Mouse (Mus musculus) limb, embryonic 13.5 days (tissue): ENCODE measurements around the gene Psmc1. TPM values are rescaled to one million over a fixed set of nuclear protein-coding genes. Genes with fewer than 3 reads are reported as not detected.

Experiments used
- ATAC-seq: fragments of 200-750 bp; cut with Nextera tagmentation; 2 replicates; pipeline ENCODE4 v1.8.0; 2017; ENCODE audit warnings: low read depth, moderate number of reproducible peaks, moderate TSS enrichment; ENCODE audit not compliant: low FRiP score
- H3K27ac ChIP-seq: fragments of 300-500 bp; sonication (generic); 2 replicates; pipeline ENCODE4 v1.5.1; 2015; ENCODE audit warnings: inconsistent platforms, mild to moderate bottlenecking, moderate library complexity
- H3K27me3 ChIP-seq: fragments of 300-500 bp; sonication (generic); 2 replicates; pipeline ENCODE4 v1.6.1; 2015; ENCODE audit warnings: mild to moderate bottlenecking, inconsistent platforms
- H3K36me3 ChIP-seq: fragments of 300-500 bp; sonication (generic); 2 replicates; pipeline ENCODE4 v1.6.1; 2015; ENCODE audit warnings: inconsistent platforms, mild to moderate bottlenecking, moderate library complexity
- H3K4me1 ChIP-seq: fragments of 300-500 bp; sonication (generic); 2 replicates; pipeline ENCODE4 v1.6.1; 2015; ENCODE audit warnings: inconsistent platforms
- H3K4me2 ChIP-seq: fragments of 300-500 bp; sonication (generic); replicated peaks from 2 replicates; pipeline ENCODE4 v1.6.1; 2015; ENCODE audit warnings: inconsistent platforms, mild to moderate bottlenecking, moderate library complexity
- H3K4me3 ChIP-seq: fragments of 300-500 bp; sonication (generic); 2 replicates; pipeline ENCODE4 v1.5.1; 2015; ENCODE audit warnings: moderate library complexity, mild to moderate bottlenecking, inconsistent platforms
- H3K9ac ChIP-seq: fragments of 300-500 bp; sonication (generic); 2 replicates; pipeline ENCODE4 v1.6.1; 2015; ENCODE audit warnings: mild to moderate bottlenecking, inconsistent platforms
- H3K9me3 ChIP-seq: fragments of 300-500 bp; sonication (generic); 2 replicates; pipeline ENCODE4 v1.6.1; 2016; ENCODE audit warnings: inconsistent platforms
- WGBS: fragments of 180-500 bp; shearing (Covaris S2); methylation state at CpG from one replicate; pipeline ENCODE4 v1.1.7; 2015; 5-methylcytosine and 5-hydroxymethylcytosine counted together
- polyA plus RNA-seq: library from polyadenylated mRNA; unstranded; fragments of >200 nt; fragmentation: Nextera tagmentation; extraction: Ambion mirVana; gene quantifications from 2 replicates; pipeline ENCODE4 v1.2.1, GENCODE M21; 2015

Gene Psmc1
- polyA plus RNA-seq, 1 experiment from 2014 or later: 292 TPM

DNA sequence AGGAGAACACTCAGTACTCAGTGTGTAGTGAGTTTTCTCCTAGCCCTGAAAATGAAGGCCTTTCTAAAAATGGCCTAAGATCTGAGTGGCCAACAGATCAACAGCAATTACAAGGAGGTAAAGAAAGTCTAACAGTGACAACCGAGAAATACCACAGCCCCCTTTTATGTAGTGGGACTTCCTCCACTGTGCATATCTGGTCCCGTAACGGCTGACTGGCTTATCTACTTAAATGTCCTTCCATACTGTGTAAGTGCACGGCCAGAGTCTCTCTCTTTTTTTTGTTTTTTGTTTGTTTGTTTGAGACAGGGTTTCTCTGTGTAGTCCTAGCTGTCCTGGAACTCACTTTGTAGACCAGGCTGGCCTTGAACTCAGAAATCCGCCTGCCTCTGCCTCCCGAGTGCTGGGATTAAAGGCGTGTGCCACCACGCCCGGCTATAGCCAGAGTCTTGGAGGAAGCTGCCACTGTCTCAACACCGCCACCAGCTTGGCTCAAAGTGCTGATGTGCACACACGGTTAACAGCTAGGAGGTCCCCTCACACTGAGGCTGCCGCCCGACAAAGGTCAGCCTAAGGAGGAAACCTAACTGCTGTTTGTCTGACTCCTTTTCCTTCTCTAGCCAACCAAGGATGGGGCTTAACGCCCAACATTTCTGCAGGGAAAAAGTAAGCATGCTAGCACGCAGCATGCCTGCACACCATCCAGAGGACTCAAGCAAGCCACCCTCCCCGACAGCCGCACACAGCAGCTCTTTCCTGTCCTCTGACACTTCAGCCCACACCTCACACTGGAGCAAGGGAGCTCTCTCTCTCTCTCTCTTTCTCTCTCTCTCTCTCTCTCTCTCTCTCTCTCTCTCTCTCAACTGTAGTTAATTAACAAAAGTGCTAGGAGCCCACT is 17.3 kb downstream of the Psmc1 start:
- Histone ChIP-seq H3K9me3 (no peaks in the 10 kb centered on the region), H3K4me1 (peaks cover 14% of the 10 kb centered on the region), H3K9ac (no peak overlapping the region), H3K27me3 (no peaks in the 10 kb centered on the region), H3K4me2 (no peak overlapping the region), H3K27ac (no peak overlapping the region; the same call in 1 of the 2 replicates), H3K4me3 (no peak overlapping the region), H3K36me3 (peaks cover 88% of the 10 kb centered on the region)
- WGBS: 69% methylated on average over 17 of the region's 17 CpGs
- no peak for ATAC-seq

DNA sequence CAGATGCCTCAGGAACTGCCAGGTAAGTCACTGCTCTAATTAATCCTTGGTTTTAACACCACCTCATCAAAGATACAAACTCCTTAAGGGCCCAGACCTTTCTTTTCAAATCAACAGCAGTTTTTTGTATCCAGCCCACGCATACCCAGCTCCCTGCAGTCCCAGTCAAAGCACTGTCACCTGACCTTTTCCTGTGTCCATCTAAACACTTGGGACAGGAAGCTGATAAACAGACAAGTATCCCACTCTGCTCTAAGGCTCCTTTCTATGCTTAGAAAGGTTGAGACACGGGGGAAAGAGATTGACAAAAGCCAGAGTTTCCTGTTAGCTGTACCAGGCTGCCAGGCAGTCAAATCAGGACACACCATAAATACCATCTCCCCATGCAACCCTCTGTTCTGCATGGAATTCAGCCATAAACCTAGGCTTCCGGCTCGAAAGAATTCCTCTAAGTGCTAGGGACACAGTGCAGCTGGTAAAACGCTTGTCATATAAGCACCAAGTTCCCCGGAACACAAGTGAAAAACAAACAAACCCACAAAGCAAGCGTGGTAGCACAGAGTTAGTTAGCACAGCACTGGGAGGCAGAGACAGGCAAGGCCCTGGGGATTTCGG is 18.0 kb downstream of the Psmc1 start:
- Histone ChIP-seq H3K9me3 (no peaks in the 10 kb centered on the region), H3K4me3 (no peak overlapping the region), H3K9ac (no peak overlapping the region), H3K36me3 (peaks cover 89% of the 10 kb centered on the region), H3K4me2 (no peak overlapping the region), H3K27me3 (no peaks in the 10 kb centered on the region), H3K27ac (no peak overlapping the region; the same call in 1 of the 2 replicates), H3K4me1 (peaks cover 14% of the 10 kb centered on the region)
- 24% methylated on average over 8 of the region's 8 CpGs for WGBS
- ATAC-seq: no peak

DNA sequence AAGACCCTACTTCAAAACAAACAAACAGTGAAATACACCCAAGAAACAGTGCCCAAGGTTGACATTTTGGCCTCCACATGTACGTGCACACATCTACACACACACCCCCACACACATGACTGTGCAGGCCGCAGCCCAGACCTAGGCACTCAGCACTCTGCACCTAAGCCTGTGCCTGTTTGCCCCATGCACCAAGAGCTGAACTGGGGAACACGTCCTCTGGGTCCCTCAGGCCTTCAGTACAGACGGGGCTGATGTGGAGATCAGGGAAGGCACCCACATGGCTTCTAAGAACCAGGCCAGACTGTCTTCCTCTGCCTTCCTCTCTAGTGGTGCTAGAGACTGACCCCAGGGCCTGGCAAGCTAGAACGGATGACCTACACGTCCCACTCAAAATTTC is 18.6 kb downstream of the Psmc1 start:
- 0 out of 2 replicates have a peak overlapping the region, but pooled peaks have one; percentile 8 for H3K9ac ChIP-seq
- no peak overlapping the region for H3K4me3 ChIP-seq
- no peaks in the 10 kb centered on the region for H3K9me3 ChIP-seq
- no peak overlapping the region for H3K4me2 ChIP-seq
- H3K27me3 ChIP-seq: no peaks in the 10 kb centered on the region
- peaks cover 89% of the 10 kb centered on the region for H3K36me3 ChIP-seq
- peak overlapping the region; percentile 6; the same call in 1 of the 2 replicates for H3K27ac ChIP-seq
- ATAC-seq: no peak
- H3K4me1 ChIP-seq: peaks cover 14% of the 10 kb centered on the region
- 61% methylated on average over 6 of the region's 6 CpGs for WGBS

DNA sequence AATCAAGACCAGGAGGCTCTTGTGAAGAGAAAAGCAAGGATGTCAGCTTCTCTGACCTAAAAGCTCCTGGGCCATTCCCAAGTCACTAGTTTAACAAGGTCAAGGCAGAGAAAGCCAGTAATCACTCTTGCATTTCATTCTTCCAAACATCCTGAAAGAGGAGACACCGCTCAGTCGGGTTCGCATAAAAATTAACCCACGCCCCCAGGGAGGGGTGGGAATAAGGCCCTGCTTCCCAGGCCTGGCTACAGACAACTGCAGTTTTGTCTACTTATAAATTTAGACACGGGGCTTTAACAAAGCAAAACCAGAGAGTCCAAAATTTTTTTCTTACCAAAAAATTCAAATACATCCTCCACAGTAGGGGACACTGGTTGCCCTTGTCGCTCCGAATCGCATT is 19.0 kb downstream of the Psmc1 start:
- H3K4me1 ChIP-seq: peaks cover 14% of the 10 kb centered on the region
- no peak for ATAC-seq
- no peaks in the 10 kb centered on the region for H3K27me3 ChIP-seq
- 0 out of 2 replicates have a peak overlapping the region, but pooled peaks have one; percentile 8 for H3K9ac ChIP-seq
- H3K4me3 ChIP-seq: no peak overlapping the region
- 67% methylated on average over 8 of the region's 8 CpGs for WGBS
- H3K27ac ChIP-seq: no peak overlapping the region
- peaks cover 89% of the 10 kb centered on the region for H3K36me3 ChIP-seq
- no peak overlapping the region for H3K4me2 ChIP-seq
- H3K9me3 ChIP-seq: no peaks in the 10 kb centered on the region

DNA sequence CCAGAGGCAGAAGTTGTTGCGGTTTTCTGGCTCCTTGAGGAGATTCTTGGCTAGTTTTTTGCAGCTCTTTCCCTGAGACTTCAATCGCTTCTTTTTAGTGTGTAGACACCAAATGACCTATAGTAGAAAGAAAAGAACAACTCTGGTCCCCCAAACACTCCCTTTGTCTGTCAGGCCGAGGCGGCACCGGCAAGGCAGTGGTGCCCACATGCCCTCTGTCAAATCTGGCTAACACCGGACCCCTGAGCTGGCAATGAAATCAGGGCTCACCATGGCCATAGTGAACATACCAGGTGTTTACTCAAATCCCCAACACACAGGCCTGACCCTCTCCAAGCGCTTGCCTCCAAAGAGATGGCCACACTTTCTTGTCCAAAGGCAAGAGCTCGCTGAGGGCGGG is 21.2 kb downstream of the Psmc1 start:
- no peaks in the 10 kb centered on the region for H3K9me3 ChIP-seq
- H3K4me1 ChIP-seq: peaks cover 14% of the 10 kb centered on the region
- H3K36me3 ChIP-seq: peaks cover 85% of the 10 kb centered on the region
- no peak overlapping the region for H3K9ac ChIP-seq
- no peaks in the 10 kb centered on the region for H3K27me3 ChIP-seq
- H3K4me2 ChIP-seq: no peak overlapping the region
- no peak overlapping the region for H3K27ac ChIP-seq
- 94% methylated on average over 9 of the region's 9 CpGs for WGBS
- H3K4me3 ChIP-seq: no peak overlapping the region
- no peak for ATAC-seq

DNA sequence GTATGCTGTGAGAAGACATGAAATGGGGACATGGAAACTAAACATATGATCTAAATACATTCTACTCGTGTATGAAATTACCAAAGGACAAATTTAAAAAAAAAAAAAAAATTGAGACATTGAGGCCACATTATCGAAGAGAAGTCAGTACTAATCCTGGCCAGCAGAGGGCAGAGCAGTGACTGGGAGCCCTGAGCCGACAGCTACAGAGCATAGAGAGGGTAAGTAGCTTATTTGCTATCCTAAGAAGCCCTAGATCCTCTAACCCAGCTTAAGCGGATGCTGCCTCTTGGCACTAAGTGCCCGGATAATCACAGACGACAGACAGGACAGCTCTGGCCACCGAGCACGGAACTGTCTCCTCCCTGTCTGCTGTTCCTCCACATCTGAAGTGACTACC is 21.7 kb downstream of the Psmc1 start:
- no peak for ATAC-seq
- Histone ChIP-seq H3K4me2 (no peak overlapping the region), H3K4me1 (peaks cover 14% of the 10 kb centered on the region), H3K9ac (no peak overlapping the region), H3K27me3 (no peaks in the 10 kb centered on the region), H3K4me3 (no peak overlapping the region), H3K9me3 (no peaks in the 10 kb centered on the region), H3K36me3 (peaks cover 85% of the 10 kb centered on the region), H3K27ac (no peak overlapping the region)
- WGBS: 51% methylated on average over 8 of the region's 8 CpGs

DNA sequence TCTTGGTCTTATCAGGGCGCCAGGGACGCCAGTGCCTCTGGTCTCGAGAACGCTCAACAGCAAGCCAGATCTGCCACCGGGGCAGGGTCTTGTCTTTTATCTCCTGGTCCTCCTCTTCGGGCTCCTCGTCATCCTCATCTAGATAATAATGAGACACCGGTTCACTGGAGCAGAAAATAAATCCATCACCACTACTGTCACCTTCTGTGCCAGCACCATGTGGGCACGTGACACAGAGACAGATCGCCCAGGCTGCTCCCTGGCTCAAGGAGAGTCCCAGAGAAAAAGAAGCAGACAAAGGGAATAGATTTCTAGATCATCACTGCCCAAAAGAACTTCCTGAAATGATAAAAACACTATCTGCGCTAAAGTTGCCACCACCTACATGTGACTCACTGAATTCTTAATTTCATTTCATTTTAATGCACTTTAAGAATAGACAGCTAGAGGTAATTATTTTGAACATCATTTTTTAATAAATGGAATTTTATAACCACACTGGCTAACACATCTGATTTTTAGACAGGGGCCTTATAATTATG is 24.5 kb downstream of the Psmc1 start:
- peaks cover 91% of the 10 kb centered on the region for H3K36me3 ChIP-seq
- H3K9ac ChIP-seq: no peak overlapping the region
- no peaks in the 10 kb centered on the region for H3K4me1 ChIP-seq
- H3K27me3 ChIP-seq: no peaks in the 10 kb centered on the region
- H3K9me3 ChIP-seq: no peaks in the 10 kb centered on the region
- WGBS: 89% methylated on average over 11 of the region's 11 CpGs
- H3K4me3 ChIP-seq: no peak overlapping the region
- H3K27ac ChIP-seq: no peak overlapping the region
- no peak for ATAC-seq
- H3K4me2 ChIP-seq: no peak overlapping the region

DNA sequence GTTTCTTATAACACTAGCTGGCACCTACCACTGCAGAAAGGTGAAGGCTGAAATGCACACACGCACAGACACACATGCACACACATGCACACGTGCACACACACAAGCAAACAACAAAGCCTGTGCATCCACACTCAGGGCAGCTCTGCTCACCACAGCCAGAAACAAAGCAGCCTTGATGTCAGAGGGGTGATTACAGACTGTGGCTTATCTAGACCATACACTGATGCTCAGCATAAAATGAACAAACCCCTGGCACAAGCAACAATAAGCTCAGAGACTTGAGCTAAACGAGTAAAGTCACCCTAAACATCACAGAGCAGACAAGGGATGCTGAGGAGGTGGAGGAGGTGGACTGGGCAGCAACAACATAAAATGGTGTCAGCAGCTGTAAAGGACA is 25.2 kb downstream of the Psmc1 start:
- ATAC-seq: no peak
- Histone ChIP-seq H3K4me2 (no peak overlapping the region), H3K27me3 (no peaks in the 10 kb centered on the region), H3K4me3 (no peak overlapping the region), H3K27ac (no peak overlapping the region), H3K36me3 (peaks cover 91% of the 10 kb centered on the region), H3K9me3 (no peaks in the 10 kb centered on the region), H3K4me1 (no peaks in the 10 kb centered on the region), H3K9ac (no peak overlapping the region)
- WGBS: 84% methylated on average over 3 of the region's 3 CpGs

DNA sequence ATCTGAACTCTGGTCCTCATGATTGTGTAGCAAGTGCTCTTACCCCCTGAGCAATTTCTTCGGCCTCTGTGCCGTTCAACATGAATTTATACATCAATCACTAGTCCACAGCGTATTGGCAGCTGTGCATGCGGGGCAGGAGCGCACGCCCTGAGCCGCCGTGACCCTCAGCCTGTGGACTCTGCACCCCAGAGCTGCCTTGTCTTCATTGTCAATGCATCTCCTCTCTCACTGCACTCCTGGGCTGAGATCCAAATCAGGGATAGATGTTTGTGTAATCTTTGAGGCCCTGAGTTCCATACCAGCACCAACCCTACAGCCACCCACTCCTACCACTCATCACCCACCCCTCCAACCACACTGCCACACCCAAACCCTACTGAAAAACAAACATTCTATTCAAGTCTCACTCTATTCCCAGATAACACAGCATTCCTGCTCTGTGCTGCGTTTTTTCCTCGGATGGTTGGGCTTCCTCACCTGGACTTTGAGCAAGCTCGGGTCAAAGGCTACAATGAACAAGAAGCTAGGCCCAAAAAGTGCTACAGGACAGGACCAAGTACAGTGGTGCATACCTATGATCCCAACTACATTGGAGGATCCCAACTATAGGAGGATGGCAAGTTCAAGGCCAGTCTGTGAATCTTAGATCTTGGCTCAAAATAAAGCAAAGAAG is 33.0 kb downstream of the Psmc1 start:
- peaks cover 99% of the 10 kb centered on the region for H3K36me3 ChIP-seq
- WGBS: 98% methylated on average over 11 of the region's 11 CpGs

DNA sequence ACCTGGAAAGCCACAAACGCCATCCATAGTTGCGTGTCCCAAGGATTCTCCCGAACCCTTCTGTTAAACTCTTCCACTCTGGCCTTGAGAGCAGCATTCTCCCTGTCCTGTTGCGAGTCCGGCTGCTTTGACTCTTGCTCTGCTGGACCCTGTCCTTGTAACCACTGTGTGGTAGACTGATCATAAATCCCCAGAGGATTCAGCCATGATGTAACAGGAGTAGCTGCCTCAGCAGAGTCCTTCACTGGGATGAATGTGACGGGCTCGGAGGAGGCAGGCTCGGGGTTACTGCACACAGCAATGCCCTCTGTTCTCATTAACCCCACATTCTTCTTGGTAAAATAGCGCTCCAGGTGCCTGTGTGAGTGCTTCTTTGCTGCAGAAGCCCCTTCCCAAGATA is 33.8 kb downstream of the Psmc1 start:
- peaks cover 97% of the 10 kb centered on the region for H3K36me3 ChIP-seq
- ATAC-seq: no peak
- WGBS: 91% methylated on average over 9 of the region's 9 CpGs

More for the DNA sequence above, 33.0 kb downstream of the Psmc1 start:
- no peak overlapping the region for H3K4me2 ChIP-seq
- H3K4me3 ChIP-seq: no peak overlapping the region
- no peaks in the 10 kb centered on the region for H3K9me3 ChIP-seq
- no peak overlapping the region for H3K27ac ChIP-seq
- no peak overlapping the region for H3K9ac ChIP-seq
- ATAC-seq: no peak
- no peaks in the 10 kb centered on the region for H3K4me1 ChIP-seq
- no peaks in the 10 kb centered on the region for H3K27me3 ChIP-seq

DNA sequence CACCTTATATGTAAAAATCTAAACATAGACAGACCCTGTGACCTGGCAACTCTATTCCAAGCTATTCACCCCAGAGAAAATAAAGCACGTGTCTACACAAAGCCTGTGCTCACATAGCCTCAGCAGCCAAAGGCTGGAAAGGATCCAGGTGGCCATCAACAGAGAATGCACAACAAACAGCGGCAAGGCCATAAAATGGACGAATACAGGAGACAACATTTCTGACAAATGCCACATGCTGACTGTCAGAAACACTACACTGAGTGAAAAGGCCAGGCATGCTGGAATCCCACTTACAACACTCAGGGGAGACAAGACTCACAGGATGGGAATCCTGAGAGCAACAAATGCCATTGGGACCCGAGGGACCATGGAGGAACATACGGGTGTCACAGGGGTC is 34.3 kb downstream of the Psmc1 start:
- 78% methylated on average over 5 of the region's 5 CpGs for WGBS
- no peak for ATAC-seq
- Histone ChIP-seq H3K9me3 (no peaks in the 10 kb centered on the region), H3K9ac (no peak overlapping the region), H3K4me1 (no peaks in the 10 kb centered on the region), H3K27me3 (no peaks in the 10 kb centered on the region), H3K4me2 (no peak overlapping the region), H3K27ac (no peak overlapping the region), H3K4me3 (no peak overlapping the region), H3K36me3 (peaks cover 97% of the 10 kb centered on the region)

More for the DNA sequence above, 33.8 kb downstream of the Psmc1 start:
- Histone ChIP-seq H3K9ac (no peak overlapping the region), H3K9me3 (no peaks in the 10 kb centered on the region), H3K4me3 (no peak overlapping the region), H3K27ac (no peak overlapping the region), H3K27me3 (no peaks in the 10 kb centered on the region), H3K4me2 (no peak overlapping the region), H3K4me1 (no peaks in the 10 kb centered on the region)

DNA sequence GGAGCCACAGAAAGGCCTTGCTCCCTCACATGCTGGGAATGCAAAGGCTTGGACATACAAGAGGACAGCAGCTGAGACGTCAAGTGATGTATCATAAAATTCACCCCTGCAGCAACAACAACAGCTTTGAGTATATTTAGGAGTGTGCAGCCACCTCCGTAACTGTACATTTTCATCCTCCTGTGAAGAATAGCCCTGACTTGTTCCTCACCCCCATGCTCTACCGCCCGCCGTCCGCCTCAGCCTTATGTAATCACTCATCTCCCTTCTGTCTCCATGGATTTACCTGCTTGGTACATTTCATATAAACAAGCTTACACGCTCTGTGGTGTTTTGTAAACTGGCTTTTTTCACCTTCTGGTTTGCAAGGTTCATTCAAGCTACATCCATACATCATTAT is 42.5 kb downstream of the Psmc1 start:
- no peak overlapping the region for H3K4me3 ChIP-seq
- no peak overlapping the region for H3K27ac ChIP-seq
- ATAC-seq: no peak
- WGBS: 92% methylated on average over 7 of the region's 7 CpGs
- H3K9me3 ChIP-seq: no peaks in the 10 kb centered on the region
- H3K27me3 ChIP-seq: no peaks in the 10 kb centered on the region
- H3K4me1 ChIP-seq: no peaks in the 10 kb centered on the region
- no peak overlapping the region for H3K4me2 ChIP-seq
- peaks cover 48% of the 10 kb centered on the region for H3K36me3 ChIP-seq
- H3K9ac ChIP-seq: no peak overlapping the region
